Mouse (Mus musculus) thymus, postnatal 10 days (tissue): ENCODE results near the gene Ppp1r12a.

Experiments used
- DNase-seq, 2 experiments: peaks; one replicate each; pipeline ENCODE4 v3.0.0; 2021; ENCODE audit warnings: low spot score in 2 of 2

The Ppp1r12a gene

GRCm38 (mm10) chr10:108333642-108334041 lies 171.6 kb downstream of the Ppp1r12a start:
- no peak for DNase-seq
